Mouse (Mus musculus): Measurements from ENCODE around the gene Slc24a3.

Gene Slc24a3

DNA sequence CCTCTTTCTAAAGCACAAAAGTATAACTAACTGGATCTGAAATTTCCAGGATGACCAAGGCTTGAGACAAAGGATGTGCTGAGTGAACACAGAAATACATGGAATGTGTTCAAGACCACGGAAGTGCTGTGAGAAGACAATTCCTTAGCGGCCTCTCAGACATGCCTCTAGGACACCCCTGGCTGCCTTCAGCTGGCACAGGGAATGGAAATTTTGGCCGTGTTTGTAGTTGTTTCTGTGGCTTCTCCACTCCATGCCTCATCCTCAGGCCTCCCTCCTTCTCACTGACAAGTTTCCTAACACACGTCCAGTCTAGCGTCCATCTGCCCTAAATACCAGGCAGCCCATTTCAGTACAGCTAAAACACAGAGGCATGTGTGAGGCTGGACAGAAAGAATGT lies 262.4 kb downstream of the Slc24a3 start:
- no peak for DNase-seq (ENCODE audit: low spot score in 2 of 2)

DNA sequence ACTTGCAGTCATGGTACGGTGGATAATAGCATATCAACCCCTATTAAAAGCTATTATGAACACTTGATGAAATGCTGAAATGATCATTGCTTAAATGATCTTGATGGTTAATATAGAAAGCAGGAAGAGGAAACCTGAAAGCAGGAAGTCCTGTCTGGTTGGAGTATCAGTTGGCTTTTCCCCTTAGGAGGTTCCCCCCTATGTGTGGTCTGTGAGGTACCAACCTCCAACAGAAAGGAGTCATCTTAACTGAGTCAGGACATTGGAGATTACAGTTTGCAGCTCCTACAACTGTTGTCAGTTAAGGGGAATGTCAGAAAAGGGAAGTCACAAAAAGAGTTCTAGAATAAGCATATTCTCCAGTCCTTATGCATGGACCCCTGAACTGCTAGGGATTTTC lies 266.5 kb downstream of the Slc24a3 start:
- no peak for DNase-seq (ENCODE audit: low spot score in 2 of 2)

DNA sequence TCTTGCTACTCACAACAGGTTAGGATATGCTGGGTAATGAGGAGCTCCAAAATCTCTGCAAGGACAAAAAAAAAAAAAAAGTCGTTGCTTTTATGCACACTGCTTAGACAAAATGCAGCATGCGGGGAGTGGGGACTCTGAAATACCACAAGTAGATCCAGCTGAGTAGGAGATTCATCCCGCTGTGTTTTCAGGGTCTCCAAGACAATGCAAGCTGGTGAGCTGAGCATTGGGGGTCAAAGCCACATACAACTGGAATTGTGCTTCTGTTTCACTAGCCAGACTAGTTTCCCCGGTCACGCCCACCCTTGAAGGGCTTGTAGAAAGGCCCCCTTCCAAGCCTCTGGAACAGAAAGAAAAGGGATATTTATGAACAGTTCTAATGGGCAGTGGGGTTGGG lies 270.8 kb downstream of the Slc24a3 start:
- no peak for DNase-seq (ENCODE audit: low spot score in 2 of 2)

DNA sequence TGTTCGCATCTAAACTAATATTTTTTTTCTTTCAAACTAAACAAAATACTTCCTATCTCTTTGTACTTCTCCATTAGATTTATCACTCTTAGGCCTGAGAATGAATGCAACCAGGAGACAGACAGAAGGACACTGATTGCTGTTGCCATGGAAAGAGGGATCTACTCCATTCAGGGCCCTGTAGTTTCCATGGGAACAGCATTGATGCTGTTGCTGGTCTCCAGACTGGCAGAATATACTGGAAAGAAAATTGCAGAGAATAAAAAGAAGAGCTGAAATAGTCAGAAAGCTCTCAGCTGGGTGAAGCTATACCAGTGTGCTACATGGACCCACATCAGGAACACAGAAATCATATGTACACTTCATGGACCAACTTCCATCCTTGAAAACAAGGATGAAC lies 272.2 kb downstream of the Slc24a3 start:
- DNase-seq (ENCODE audit: low spot score in 2 of 2): no peak

DNA sequence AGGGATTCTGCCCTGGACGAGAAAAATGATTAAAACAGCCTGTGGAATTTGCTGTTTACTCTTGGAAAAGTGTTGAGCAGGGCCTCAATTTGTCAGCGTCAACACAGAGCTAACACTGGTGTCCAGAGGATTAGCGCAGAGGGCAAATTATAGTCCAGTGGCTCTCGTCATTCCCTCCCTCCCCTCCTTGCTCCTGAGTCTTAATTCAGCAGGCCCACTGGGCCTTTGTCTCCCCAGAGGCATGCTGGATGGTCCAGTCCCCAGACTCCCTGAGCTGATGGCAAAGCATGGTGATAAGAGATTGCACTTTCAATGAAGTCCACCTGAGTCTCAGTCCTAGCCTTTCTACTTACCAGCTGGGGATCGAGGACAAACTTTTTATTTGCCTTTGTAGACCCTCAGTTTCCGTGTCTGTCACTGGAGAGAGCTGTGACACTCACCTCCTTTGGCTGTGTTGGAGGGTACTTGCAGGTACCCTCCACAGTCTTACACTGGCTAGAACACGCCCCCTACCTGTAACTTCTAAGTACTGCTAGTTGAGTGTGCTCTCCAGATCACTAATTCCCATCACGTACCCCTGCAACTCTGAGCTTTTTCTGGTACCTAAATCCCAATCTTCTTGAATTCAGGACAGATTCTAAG lies 289.7 kb downstream of the Slc24a3 start:
- DNase-seq (ENCODE audit: low spot score in 2 of 2): no peak

DNA sequence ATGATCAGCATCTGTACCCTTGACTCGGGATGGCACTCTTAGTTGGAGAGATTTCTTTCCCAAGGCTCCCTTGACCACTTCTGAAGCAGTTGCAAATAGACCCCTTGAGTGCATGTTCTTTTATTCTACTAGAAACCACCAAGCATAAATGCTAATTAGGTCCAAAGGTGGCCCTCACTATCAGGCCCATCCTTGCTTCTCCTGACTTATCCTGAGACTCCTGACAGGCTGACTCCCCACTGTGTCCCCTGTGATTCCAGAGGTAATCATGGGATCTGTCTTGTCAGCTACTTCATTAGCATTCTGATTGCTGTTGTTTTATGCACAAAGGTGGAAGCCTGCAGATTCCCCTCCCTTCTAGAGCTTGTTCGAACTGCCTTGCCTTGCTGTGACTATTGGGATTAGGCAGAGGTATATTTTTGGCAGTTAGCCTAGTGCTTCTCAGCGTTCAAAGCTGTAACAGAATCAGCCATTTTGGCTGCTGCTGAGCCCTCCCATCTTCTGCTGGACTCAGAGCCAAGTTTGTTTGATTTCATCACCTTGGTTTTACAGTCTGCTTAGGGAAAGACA lies 293.4 kb downstream of the Slc24a3 start:
- DNase-seq (ENCODE audit: low spot score in 2 of 2): no peak

DNA sequence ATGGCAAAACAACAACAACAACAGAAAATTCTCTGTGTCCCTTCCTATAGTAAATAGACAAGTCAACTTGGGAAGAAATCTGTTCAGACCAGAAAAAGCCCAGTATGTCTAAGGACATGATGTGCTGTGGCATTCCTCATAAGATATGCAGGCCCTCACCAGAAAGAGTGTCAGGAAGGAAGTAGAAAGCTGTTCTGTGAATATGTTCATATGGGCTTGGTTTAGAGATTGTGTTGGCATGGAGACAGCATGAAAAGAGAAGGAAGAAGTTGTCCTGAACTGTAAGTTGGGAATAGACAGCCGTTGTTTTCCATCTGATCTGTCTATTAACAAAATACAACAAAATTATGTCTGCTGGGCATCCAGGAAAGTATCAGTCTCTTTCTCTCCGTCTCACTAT lies 294.7 kb downstream of the Slc24a3 start:
- no peak for DNase-seq (ENCODE audit: low spot score in 2 of 2)

DNA sequence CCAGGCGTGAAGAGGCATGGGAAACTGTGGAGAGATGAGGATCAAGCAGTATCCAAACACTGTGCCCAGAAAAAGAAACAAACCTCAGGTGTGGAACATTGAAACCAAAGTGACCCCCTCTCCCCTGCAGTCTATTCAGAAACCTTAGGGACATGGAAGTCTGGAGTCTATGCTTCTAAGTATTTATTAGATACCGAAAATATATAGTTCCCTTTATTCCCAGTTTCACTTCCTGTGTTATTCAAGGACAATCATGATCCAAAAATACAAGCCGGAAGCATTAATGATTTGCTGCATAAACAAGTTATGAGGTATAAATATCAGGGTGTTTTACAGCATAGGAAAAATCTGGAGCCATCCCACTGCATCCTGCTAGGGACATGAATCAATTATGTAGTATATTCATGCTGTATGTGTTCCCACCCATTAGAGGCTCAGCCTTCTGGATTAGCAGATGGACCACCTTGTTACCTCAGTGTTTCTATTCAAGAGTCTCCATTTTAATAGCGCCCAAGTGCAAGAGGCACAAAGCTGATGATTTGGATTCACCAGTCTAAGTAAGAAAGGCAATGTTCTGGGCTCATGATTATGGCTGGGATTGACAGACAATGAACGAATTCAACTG lies 301.3 kb downstream of the Slc24a3 start:
- no peak for DNase-seq (ENCODE audit: low spot score in 2 of 2)

DNA sequence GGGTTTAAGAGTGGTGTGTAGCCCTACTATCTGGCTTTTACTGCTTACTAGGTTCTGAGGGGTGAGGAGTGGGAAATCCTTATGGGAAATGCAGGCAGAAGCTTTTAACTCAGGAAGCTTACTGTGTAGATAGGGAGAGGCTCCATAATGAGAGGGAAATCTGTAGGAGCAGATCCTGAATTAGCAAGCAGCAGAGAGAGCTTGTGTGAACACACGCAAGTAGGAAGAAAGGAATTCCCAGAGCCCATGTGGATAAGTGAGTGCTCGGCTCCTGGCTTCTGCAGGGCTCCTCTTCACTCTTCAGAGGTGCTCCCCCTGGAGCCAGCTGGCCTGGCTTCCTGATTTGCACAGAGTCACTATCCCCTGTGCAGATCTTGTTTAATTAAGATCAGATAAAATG lies 309.9 kb downstream of the Slc24a3 start:
- no peak for DNase-seq (ENCODE audit: low spot score in 2 of 2)

DNA sequence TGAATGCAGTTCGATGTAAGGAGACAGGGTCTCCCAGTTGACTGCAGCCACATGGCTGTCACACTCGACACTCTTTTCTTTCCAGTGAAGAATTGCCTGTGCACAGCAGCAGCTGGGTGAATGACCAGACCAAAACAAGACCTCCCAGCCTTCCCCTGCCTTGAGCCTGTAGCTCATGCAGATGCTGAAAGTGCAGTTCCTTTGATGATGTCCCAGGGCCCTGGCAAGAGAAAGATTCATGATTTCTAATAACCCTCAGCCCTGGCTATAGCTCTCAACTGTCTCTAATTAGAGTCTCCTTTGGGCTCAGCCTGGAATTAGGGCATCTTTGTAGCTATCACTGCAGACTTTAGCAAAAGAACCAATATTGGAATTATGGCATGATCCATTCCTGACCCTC lies 312.1 kb downstream of the Slc24a3 start:
- DNase-seq (ENCODE audit: low spot score in 2 of 2): no peak

DNA sequence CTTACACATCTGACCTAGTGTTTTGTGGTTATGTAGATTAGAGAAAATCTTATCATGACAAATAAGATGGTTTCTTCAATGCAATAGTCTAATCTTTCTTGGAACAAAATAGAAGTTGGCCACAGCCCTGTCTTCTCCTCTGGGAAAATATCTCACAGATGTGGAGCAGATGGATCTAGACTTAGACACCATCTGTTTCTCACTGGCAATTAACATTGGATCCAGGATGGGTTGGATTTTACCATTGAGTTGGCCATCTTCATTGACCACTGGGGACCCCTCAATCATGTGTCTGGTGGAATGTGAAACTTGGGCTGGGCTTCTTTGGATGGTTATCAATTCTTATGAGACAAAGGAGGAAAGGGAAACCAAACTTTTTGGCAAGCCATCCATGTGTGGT lies 332.7 kb downstream of the Slc24a3 start:
- no peak for DNase-seq (ENCODE audit: low spot score in 2 of 2)

DNA sequence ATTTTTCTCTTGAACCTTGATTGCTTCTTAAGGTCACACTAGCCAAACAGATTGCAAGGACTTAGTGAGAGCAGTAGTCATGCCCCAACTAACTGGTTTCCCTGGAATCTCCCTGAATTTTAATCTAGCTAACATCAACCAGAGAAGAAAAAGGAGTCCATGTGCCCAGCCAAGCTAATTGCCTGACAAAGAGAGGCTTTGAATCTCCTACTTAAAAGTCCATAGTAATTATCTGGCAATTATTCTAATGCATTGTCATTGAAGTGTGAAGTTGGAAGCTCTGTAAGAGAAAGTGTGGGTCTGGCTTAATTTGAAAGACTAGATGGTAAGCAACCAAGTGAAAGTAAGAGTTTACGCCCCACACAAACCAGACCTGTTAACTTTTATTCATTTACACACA lies 333.9 kb downstream of the Slc24a3 start:
- no peak for DNase-seq (ENCODE audit: low spot score in 2 of 2)

DNA sequence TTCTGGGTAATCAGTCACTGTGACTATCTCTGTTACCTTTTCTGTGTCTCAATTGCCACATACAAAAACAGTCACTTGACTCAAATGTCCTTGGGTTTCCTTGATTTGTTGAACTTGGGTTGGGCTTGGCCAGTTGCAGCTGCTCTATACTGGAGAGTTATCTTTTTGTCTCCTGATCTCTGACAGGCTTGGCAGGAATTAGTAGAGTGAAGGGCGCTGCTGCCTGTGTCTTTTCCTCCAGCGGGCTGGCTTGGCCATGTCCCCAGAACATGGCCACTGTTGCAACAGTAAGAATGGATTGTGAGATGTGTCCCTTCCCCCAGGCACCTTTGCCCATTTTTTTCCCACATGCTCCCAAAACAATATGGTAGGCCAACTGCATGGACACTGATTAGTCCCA lies 340.1 kb downstream of the Slc24a3 start:
- no peak for DNase-seq (ENCODE audit: low spot score in 2 of 2)

DNA sequence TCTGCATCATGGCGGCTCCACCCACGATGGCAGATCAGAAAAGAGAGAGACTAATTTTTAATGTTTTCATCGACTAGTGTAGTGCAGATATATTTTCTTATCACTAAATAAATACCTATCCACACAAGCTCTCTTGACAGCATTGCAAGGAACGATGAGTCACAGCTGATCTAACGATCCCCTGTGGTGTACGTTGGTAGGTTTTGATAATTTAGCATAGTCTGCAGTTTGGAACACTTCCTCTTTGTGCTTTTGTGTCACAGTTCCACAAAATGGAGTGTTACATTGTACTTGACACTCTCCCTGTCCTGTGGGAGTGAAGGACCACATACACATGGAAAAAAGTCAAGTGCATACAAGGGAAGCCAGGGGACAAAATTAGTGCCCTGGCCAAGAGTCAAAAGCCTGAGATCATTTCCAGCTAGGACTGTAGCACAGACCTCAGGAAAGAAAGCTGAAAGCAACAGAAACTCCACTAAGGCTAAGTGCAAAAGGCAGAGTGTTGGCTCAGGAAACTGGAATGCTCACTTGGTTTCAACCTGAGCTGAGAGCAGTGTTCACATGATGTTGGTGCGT lies 343.2 kb downstream of the Slc24a3 start:
- DNase-seq (ENCODE audit: low spot score in 2 of 2): no peak

DNA sequence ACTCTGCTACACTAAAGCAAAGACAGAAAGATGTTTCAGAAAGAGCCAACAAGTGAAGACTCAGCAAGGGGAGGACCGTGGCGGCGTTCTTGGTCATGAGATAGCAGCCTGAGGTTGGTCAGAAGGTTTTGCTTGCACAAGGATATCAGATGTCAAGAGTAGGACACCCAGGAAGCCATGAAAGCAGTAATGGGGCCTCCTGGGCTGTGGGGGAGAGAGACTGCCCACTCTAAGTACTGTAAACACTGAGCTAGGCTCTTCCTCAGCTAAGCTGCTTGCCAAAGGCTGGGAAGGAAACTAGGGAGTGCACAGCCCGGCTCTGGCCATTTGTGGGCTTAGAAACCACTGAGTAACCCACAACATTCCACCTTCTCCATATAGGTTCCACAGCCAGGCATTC lies 348.4 kb downstream of the Slc24a3 start:
- no peak for DNase-seq (ENCODE audit: low spot score in 2 of 2)

DNA sequence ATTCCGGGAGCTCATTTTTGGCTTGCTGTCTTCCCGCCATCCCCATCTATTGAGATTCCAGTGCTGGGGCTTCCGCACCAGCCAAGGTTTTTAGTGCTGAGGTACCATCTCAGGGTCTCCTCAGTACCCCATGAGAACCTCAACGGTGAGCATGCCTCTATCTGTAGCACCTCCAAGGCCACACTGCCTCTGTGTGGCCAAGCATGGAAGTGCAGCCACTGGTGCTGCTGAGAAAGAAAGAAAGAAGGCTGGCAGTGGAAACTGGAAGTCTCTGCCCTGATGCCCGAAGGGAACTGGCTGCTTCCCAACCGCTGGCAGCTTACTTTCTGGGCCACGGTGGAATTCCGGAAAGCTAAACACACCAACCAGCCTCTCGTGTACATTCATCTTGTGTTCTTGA lies 349.8 kb downstream of the Slc24a3 start:
- peak; percentile 65 to 79 for DNase-seq (ENCODE audit: low spot score in 2 of 2)

DNA sequence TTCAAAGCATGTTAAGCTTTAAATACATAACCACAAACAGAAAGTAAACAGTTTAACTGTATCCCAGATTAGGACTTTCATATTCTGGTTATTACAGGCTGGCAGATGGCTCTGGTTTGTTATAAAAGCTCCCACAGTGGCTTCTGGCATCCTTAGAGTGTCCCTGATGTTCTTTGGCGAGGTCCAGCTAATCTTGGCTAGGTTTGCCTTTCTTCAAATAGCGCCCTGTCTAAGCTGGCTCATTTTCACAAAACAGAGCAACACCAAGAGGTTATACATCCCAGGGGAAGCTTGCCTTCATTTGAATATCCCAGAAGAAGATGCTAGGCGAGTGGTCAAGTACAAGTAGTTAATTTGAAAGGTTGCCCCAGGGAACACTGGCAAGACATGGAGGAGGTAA lies 354.5 kb downstream of the Slc24a3 start:
- DNase-seq (ENCODE audit: low spot score in 2 of 2): no peak

DNA sequence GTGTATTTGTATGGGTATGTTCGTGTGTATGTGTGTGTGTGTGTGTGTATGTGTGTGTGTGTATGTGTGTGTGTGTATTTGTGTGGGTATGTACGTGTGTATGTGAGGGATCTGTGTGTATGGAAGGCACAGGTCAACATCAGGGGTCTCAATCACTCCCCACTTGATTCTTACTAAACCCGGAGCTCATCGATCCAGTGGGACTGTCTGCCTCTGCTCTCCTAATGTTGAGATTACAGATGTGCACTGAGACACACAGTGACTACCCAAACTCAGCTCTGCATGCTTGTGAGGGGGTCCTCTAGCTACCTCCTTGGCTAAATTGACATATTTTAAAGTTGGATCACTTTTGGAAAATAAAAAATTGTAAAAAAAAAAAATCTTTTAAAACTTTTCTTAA lies 355.8 kb downstream of the Slc24a3 start:
- no peak for DNase-seq (ENCODE audit: low spot score in 2 of 2)

DNA sequence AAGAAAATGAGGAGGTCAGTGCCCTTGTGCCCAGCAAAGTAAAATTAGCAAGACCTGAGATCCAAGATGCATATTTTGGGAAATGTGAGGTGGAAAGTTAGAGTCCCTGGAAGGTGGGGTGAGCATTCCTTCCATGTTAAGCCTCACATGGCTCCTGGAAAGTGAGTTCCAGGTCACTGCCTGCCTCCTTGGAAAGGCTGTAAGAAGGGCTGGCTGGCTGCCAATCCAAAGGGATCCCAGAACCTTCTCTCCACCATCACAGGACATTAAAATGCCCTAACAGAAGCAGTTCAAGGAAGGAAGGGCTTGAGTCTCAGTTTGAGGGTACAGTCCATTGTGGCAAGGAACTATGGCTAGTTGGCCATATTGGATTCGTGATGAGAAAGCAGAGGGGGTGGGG lies 359.6 kb downstream of the Slc24a3 start:
- no peak for DNase-seq (ENCODE audit: low spot score in 2 of 2)

DNA sequence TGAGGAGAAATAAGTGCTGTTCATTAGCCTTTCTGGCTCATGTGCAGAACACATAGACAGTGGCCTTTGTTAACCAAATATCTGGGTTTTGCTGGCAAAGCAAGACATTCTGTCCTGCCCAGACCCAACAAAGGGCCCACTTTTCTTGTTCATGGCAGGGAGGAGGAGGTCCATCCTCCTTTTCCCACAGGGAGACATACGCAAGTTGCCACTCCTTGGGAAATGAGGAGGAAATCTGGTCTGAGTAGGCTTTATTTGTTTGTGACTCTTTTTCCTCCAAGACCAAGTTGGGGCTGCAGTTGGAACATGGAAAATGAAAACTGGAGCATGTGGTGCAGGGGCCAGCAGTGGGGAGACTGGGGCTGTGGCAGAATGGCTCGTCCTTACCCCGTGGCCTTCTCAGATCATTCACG lies 363.4 kb downstream of the Slc24a3 start:
- peak; percentile 14 to 17 for DNase-seq (ENCODE audit: low spot score in 2 of 2)

DNA sequence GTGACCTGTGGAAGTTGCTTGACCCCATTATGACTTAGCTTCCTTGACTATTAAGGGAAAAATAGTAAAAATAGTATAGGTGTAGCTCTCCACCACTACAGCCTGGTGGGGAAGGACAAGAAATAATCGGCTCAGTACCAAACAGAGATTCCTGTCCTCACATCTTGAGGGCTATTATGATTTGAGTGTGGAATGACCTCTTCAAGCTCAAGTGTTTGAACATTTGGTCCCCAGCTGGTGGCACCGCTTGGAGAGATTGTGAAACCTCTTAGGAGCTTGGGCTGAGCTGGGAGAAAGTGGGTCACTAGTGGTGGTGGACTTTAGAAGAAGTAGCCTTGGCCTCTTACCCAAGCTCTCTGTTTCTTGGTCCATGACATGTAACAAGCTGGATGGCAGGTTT lies 365.5 kb downstream of the Slc24a3 start:
- no peak for DNase-seq (ENCODE audit: low spot score in 2 of 2)

DNA sequence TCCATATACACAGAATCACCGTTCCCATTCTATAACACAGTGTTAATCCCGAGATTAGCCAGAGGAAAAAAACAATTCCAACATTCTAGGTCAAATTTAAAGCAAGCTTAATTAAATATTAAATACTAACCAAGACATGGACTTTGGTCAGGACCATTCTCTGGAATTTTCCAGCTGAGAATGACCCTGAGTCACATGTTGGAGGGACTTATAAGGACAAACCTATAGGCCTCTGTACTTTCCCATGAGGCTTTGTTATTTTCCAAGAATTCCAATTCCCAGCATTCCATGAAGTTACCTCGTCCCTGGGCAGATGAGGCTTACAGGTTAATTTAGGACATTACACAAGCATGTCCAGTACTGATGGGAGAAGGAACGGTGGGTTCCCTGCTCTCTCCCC lies 367.8 kb downstream of the Slc24a3 start:
- DNase-seq (ENCODE audit: low spot score in 2 of 2): no peak

DNA sequence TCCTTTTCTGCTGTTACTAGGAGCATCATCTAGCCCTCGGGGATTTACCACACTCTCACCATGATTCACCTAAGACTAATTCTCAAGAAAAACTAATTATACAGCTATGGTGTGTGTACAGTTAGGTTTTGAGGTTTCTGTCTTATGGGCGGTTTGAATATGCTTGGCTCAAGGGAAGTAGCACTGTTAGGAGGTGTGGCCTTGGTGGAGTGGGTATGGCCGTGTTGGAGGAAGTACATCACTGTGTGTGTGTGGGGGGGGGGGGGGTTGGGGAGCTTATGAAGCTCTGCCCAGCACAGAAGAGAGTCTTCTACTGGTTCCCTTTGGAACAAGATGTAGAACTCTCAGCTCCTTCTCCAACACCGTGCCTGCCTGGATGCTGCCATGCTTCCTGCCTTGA lies 368.2 kb downstream of the Slc24a3 start:
- no peak for DNase-seq (ENCODE audit: low spot score in 2 of 2)

Measured in frontal cortex, postnatal 10 days (tissue).